Mouse (Mus musculus) central nervous system, embryonic 11.5 days (tissue): ENCODE results near the gene Selenon. TPM values are rescaled to one million over a fixed set of nuclear protein-coding genes. Genes with fewer than 3 reads are reported as not detected.

ENCODE experiments used
- polyA plus RNA-seq: library from polyadenylated mRNA; depleted of rRNA; stranded (reverse); fragments of >200 nt; gene quantifications from 2 replicates; pipeline ENCODE4 v1.2.3, GENCODE M21; 2012; rRNA removed

Selenon gene
- polyA plus RNA-seq = 25.8 and 47.2 TPM in 2 replicates

DNA sequence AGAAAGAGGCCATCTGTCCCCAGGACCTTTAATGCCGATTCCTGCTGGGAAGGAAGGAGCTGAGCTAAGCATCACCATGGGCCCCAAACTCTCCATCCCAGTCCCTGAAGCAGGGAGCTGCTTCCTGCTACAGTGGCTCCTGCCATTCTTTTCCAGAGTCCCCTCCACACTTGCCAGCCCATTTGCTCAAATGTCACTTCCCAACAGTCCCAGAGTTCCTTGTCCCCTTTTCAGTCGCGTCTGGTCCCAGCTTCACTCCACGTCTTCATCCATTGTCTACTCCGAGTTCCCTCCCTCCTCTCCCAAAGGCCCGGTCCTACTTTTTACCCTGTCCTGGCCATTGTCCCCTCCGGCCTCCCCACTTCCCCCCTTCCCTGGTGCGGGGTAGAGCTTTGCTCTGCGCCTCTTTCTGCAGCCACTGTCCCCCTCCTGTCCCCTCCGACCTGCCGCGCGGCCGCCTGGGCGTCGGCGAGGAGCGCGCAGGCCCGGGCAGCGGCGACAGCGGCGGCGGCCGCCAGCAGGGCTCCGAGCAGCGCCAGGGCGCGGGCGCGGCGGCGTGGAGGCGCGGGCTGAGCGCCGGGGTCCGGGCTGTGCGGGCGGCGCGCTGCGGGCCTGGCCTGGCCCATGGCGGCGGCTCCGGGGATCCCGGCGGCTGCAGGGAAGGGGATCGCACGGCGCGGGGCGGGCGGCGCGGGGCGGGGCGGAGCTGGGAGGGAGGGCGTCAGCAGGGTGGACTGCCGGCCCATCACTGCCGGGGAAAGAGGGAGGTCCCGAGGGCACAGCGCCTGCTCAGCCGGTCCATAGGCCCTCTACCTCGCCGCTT, at the start of gene Selenon:
Selenon (minus strand) TSS at position 673 of the 823 bp plus-strand sequence.

GRCm38 (mm10) chr4:134534932-134535786, 16.8 kb downstream of the Selenon start, which contains the start of gene Mtfr1l:
Mtfr1l (minus strand) TSS chr4:134535387.

DNA sequence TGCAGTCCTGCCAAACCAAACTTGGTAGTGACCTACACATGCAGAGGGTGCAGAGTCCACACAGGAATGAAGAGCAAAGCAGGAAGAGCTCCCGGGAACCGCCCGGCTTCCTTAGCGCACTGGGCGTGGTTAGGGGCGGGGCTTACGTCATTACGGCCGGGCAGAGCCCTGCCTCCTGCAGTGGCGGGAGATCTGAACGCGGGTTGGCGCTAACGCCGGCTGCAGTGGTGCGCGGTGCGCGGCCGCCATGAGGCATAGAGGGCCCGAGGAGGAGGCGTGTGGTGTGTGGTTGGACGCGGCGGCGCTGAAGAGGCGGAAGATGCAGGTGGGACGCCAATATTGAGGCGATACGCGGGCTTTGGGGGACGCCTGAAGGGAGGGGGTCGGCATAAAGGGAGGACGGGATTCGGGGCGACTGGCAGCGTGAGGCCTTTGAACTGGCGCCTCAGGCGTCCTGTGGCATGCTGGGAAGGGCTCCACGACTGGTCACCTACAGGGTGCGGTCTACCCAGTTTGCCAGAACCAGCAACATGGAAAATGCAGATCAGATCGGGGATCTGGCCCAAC, 41.0 kb downstream of the Selenon start, which contains the start of gene Aunip:
Aunip (plus strand) TSS at position 155 of the 567 bp plus-strand sequence.

GRCm38 (mm10) chr4:134496595-134497210, 55.3 kb downstream of the Selenon start, which contains the start of gene Paqr7:
Paqr7 (plus strand) TSS chr4:134496697.

Other genes with a start within 250 kb of the Selenon start
- 1.8 and 3.1 TPM in 2 replicates for gene Trim63, start 237.0 kb downstream of the Selenon start, polyA plus RNA-seq
- gene Slc30a2, start 209.0 kb downstream of the Selenon start, polyA plus RNA-seq = 0.07 TPM in 1 of 2 replicates, not detected in the other
- gene Extl1, start 168.3 kb downstream of the Selenon start, polyA plus RNA-seq = 0.22 and 0.68 TPM in 2 replicates
- gene Pafah2, start 155.8 kb downstream of the Selenon start, polyA plus RNA-seq = 12.0 and 14.2 TPM in 2 replicates
- gene Stmn1, start 83.8 kb downstream of the Selenon start, polyA plus RNA-seq = 1,055 and 1,621 TPM in 2 replicates
- 2.3 and 3.2 TPM in 2 replicates for gene Paqr7, start 55.5 kb downstream of the Selenon start, polyA plus RNA-seq
- 15.3 and 19.8 TPM in 2 replicates for gene Aunip, start 41.2 kb downstream of the Selenon start, polyA plus RNA-seq
- 78.0 and 94.1 TPM in 2 replicates for gene Mtfr1l, start 16.8 kb downstream of the Selenon start, polyA plus RNA-seq
- 6.4 and 7.6 TPM in 2 replicates for gene Man1c1, start 152.1 kb upstream of the Selenon start, polyA plus RNA-seq
- 4.0 and 8.4 TPM in 2 replicates for gene Ldlrap1, start 215.9 kb upstream of the Selenon start, polyA plus RNA-seq